ENCODE assay signal across 18 mouse cellular contexts in genomic region chr8:93931336-93931735, GRCm38 (mm10).
DNase-seq lines count a peak whose midpoint lies in the region; ATAC-seq lines count a peak whose summit lies in the region.
"Had no signal": no experiment of that assay in that cellular context is flagged by ENCODE, and none has a peak within 500 bp of the region (broad histone marks: within the 10 kb centered on the region; RNA-seq: fewer than 3 reads in every experiment).

No protein-coding gene starts in this region.

- no peak for ATAC-seq in hindbrain, embryonic 13.5 days (ENCODE audit: low FRiP score)
- no peak for ATAC-seq in hindbrain, embryonic 12.5 days (ENCODE audit: low FRiP score)
- no peak for ATAC-seq in neural tube, embryonic 13.5 days (ENCODE audit: low read depth)
- ATAC-seq in forebrain, embryonic 14.5 days, result peak; percentile 42
- ATAC-seq: hindbrain, postnatal 0 days; intestine, postnatal 0 days had no signal

- no peaks in the 10 kb centered on the region for H3K9me3 ChIP-seq in hindbrain, embryonic 13.5 days
- H3K9me3 ChIP-seq in hindbrain, embryonic 12.5 days (replicated peaks), result 0 out of 2 replicates have a peak, but pooled peaks cover 8% of the 10 kb centered on the region
- H3K9me3 ChIP-seq in neural tube, embryonic 13.5 days, result no peaks in the 10 kb centered on the region
- no peaks in the 10 kb centered on the region for H3K9me3 ChIP-seq in forebrain, embryonic 14.5 days (replicated peaks; ENCODE audit: control insufficient read depth, low read length)
- H3K9me3 ChIP-seq: limb, embryonic 10.5 days had no signal

- H3K27me3 ChIP-seq in hindbrain, embryonic 13.5 days, result no peaks in the 10 kb centered on the region
- H3K27me3 ChIP-seq in hindbrain, embryonic 12.5 days, result no peaks in the 10 kb centered on the region
- no peaks in the 10 kb centered on the region for H3K27me3 ChIP-seq in neural tube, embryonic 13.5 days
- H3K27me3 ChIP-seq in forebrain, embryonic 14.5 days (replicated peaks; ENCODE audit: control insufficient read depth, insufficient read depth, low read length), result no peaks in the 10 kb centered on the region
- H3K27me3 ChIP-seq: CH12.LX had no signal

- WGBS in hindbrain, embryonic 13.5 days, result 64% methylated on average over 6 of the region's 6 CpGs
- WGBS in hindbrain, embryonic 12.5 days, result 71% methylated on average over 6 of the region's 6 CpGs
- 58% methylated on average over 6 of the region's 6 CpGs for WGBS in neural tube, embryonic 13.5 days
- WGBS in forebrain, embryonic 14.5 days, result 10% methylated on average over 6 of the region's 6 CpGs

- H3K9ac ChIP-seq in hindbrain, embryonic 13.5 days, result no peak overlapping the region
- no peak overlapping the region for H3K9ac ChIP-seq in hindbrain, embryonic 12.5 days
- H3K9ac ChIP-seq in neural tube, embryonic 13.5 days, result no peak overlapping the region
- no peak overlapping the region for H3K9ac ChIP-seq in forebrain, embryonic 14.5 days (ENCODE audit: low read length)

- H3K4me2 ChIP-seq in hindbrain, embryonic 13.5 days, result no peak overlapping the region
- H3K4me2 ChIP-seq in hindbrain, embryonic 12.5 days (replicated peaks), result no peak overlapping the region
- no peak overlapping the region for H3K4me2 ChIP-seq in neural tube, embryonic 13.5 days
- H3K4me2 ChIP-seq in forebrain, embryonic 14.5 days (ENCODE audit: low read length), result no peak overlapping the region
- H3K4me2 ChIP-seq: heart, embryonic 11.5 days had no signal

- no peak for DNase-seq in neural tube, embryonic 10.5 days (ENCODE audit: extremely low spot score, low spot score)
- peak; percentile 71 for DNase-seq in forebrain, embryonic 14.5 days (ENCODE audit: low spot score)
- no peak for DNase-seq in heart, adult 8-10 months (ENCODE audit: low spot score)
- no peak for DNase-seq in urinary bladder, postnatal 25 days (ENCODE audit: low spot score)
- DNase-seq: cerebellum, adult 9-11 months; heart, postnatal 10 days; lung, adult 18-20 months; lung, postnatal 14 days; thymus, adult 2 months had no signal

- H3K36me3 ChIP-seq in hindbrain, embryonic 13.5 days, result peaks cover 21% of the 10 kb centered on the region
- H3K36me3 ChIP-seq in hindbrain, embryonic 12.5 days, result peaks cover 9% of the 10 kb centered on the region
- H3K36me3 ChIP-seq in neural tube, embryonic 13.5 days, result peaks cover 8% of the 10 kb centered on the region; the same call in 1 of the 2 replicates
- H3K36me3 ChIP-seq in forebrain, embryonic 14.5 days (ENCODE audit: control insufficient read depth, insufficient read depth, low read length), result peaks cover 7% of the 10 kb centered on the region; the same call in 1 of the 2 replicates
- H3K36me3 ChIP-seq: limb, embryonic 10.5 days had no signal

- no peak overlapping the region for H3K4me3 ChIP-seq in hindbrain, embryonic 13.5 days
- H3K4me3 ChIP-seq in hindbrain, embryonic 12.5 days, result no peak overlapping the region
- no peak overlapping the region for H3K4me3 ChIP-seq in neural tube, embryonic 13.5 days
- no peak overlapping the region for H3K4me3 ChIP-seq in forebrain, embryonic 14.5 days (ENCODE audit: low read depth, low read length)
- H3K4me3 ChIP-seq: limb, embryonic 10.5 days; megakaryocyte, embryonic 14.5 days had no signal

- peaks cover 31% of the 10 kb centered on the region for H3K4me1 ChIP-seq in hindbrain, embryonic 13.5 days (replicated peaks)
- 0 out of 2 replicates have a peak, but pooled peaks cover 11% of the 10 kb centered on the region for H3K4me1 ChIP-seq in hindbrain, embryonic 12.5 days
- peaks cover 13% of the 10 kb centered on the region; the same call in 1 of the 2 replicates for H3K4me1 ChIP-seq in neural tube, embryonic 13.5 days (replicated peaks)
- H3K4me1 ChIP-seq in forebrain, embryonic 14.5 days (ENCODE audit: control insufficient read depth, insufficient read depth, low read length), result peaks cover 13% of the 10 kb centered on the region

- peak overlapping the region; percentile 40 for H3K27ac ChIP-seq in hindbrain, embryonic 13.5 days
- H3K27ac ChIP-seq in hindbrain, embryonic 12.5 days, result no peak overlapping the region
- peak overlapping the region; percentile 59 for H3K27ac ChIP-seq in neural tube, embryonic 13.5 days (replicated peaks)
- peak overlapping the region; percentile 68 for H3K27ac ChIP-seq in forebrain, embryonic 14.5 days (ENCODE audit: low read depth, low read length)
- H3K27ac ChIP-seq: hindbrain, postnatal 0 days; limb, embryonic 10.5 days had no signal
